Mouse (Mus musculus) hindbrain, embryonic 12.5 days (tissue): ENCODE measurements around the gene Pxylp1. TPM values are rescaled to one million over a fixed set of nuclear protein-coding genes. Genes with fewer than 3 reads are reported as not detected.
"Not testable (repeated sequence)": the region's sequence is repeated elsewhere in the genome, so short reads cannot be mapped to it uniquely, and the experiment has no call there.

Experiments
- ATAC-seq: fragments of 200-750 bp; cut with Nextera tagmentation; 2 replicates; pipeline ENCODE4 v1.8.0; 2017; ENCODE audit warnings: moderate TSS enrichment; ENCODE audit not compliant: low FRiP score
- H3K27ac ChIP-seq: fragments of 300-500 bp; sonication (generic); 2 replicates; pipeline ENCODE4 v1.5.1; 2016; ENCODE audit warnings: mild to moderate bottlenecking
- H3K27me3 ChIP-seq: fragments of 300-500 bp; sonication (generic); 2 replicates; pipeline ENCODE4 v1.6.1; 2016; ENCODE audit warnings: mild to moderate bottlenecking
- H3K36me3 ChIP-seq: fragments of 300-500 bp; sonication (generic); 2 replicates; pipeline ENCODE4 v1.6.1; 2016; ENCODE audit warnings: mild to moderate bottlenecking
- H3K4me1 ChIP-seq: fragments of 300-500 bp; sonication (generic); 2 replicates; pipeline ENCODE4 v1.6.1; 2016
- H3K4me2 ChIP-seq: fragments of 300-500 bp; sonication (generic); replicated peaks from 2 replicates; pipeline ENCODE4 v1.6.1; 2016; ENCODE audit warnings: mild to moderate bottlenecking
- H3K4me3 ChIP-seq: fragments of 300-500 bp; sonication (generic); 2 replicates; pipeline ENCODE4 v1.5.1; 2016; ENCODE audit warnings: mild to moderate bottlenecking
- H3K9ac ChIP-seq: fragments of 300-500 bp; sonication (generic); 2 replicates; pipeline ENCODE4 v1.6.1; 2016; ENCODE audit warnings: mild to moderate bottlenecking, moderate library complexity
- H3K9me3 ChIP-seq: fragments of 300-500 bp; sonication (generic); replicated peaks from 2 replicates; pipeline ENCODE4 v1.6.1; 2016; ENCODE audit warnings: mild to moderate bottlenecking
- WGBS: fragments of 180-500 bp; shearing (Covaris S2); methylation state at CpG from one replicate; pipeline ENCODE4 v1.1.7; 2016; 5-methylcytosine and 5-hydroxymethylcytosine counted together
- polyA plus RNA-seq: library from polyadenylated mRNA; unstranded; fragments of >200 nt; fragmentation: Nextera tagmentation; extraction: Ambion mirVana; gene quantifications from 2 replicates; pipeline ENCODE4 v1.2.1, GENCODE M21; 2016

The Pxylp1 gene
- polyA plus RNA-seq: 56.9 and 59.9 TPM in 2 replicates

DNA sequence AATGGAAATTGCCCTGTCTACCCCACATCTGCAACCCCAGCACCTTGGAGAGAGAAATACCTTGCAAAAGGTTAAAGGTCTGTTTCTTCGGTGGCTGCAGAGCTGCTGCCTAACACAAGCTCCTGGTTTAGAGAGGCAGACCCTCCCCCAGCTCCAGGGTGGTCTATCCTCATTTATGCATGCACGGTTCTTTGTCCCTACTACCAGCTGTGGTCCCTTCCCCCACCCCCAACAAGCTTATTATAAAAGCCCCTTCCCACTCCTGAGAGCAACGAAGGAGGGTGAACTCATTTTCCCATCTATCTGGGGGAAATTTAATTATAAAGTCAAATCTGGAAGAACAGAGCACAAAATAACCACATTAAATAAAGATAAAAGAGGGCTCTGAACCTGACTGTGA is at the start of gene Pxylp1:
Gene Pxylp1 (minus strand): TSS at position 124 of the 400 bp plus-strand sequence.
- Histone ChIP-seq H3K4me1 (peaks cover 46% of the 10 kb centered on the region), H3K9ac (no peak within 1 kb of the TSS), H3K36me3 (no peaks in the 10 kb centered on the region), H3K27ac (peak within 1 kb of the TSS; percentile 79), H3K9me3 (no peaks in the 10 kb centered on the region), H3K4me3 (no peak within 1 kb of the TSS), H3K4me2 (0 out of 2 replicates have a peak within 1 kb of the TSS, but pooled peaks have one; percentile 9), H3K27me3 (0 out of 2 replicates have a peak, but pooled peaks cover 4% of the 10 kb centered on the region)
- 12% methylated on average over 3 of the region's 3 CpGs for WGBS
- ATAC-seq: peak; percentile 23; the same call in 1 of the 2 replicates

- Histone ChIP-seq H3K9me3 (0 out of 2 replicates have a peak, but pooled peaks cover 3% of the 10 kb centered on the region), H3K4me2 (no peak overlapping the region), H3K27me3 (no peaks in the 10 kb centered on the region), H3K27ac (peak overlapping the region; percentile 72), H3K36me3 (peaks cover 28% of the 10 kb centered on the region), H3K4me3 (no peak overlapping the region), H3K9ac (no peak overlapping the region), H3K4me1 (peaks cover 11% of the 10 kb centered on the region)
- 69% methylated on average over 5 of the region's 5 CpGs for WGBS
- peak; percentile 84 for ATAC-seq
Measured at GRCm38 (mm10) chr9:96938887-96939286, 46.4 kb upstream of the Pxylp1 start.

DNA sequence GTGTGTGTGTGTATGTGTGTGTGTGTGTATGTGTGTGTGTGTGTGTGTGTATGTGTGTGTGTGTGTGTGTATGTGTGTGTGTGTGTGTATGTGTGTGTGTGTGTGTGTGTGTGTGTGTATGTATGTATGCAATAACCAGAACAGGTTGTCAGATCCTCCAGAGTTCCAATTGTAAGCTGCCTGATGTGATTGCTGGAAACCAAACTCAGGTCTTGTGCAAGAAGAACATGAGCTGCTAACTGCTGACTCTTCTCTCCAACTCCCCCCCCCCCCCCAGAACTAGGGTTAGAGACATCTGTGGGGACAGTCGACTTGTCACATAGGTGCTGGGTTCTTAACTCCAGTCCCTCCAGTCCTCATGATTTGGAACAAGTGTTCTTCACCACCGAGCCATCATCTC is 44.0 kb upstream of the Pxylp1 start:
- H3K27me3 ChIP-seq, H3K9me3 ChIP-seq, ATAC-seq, H3K4me3 ChIP-seq, H3K4me2 ChIP-seq, H3K27ac ChIP-seq, H3K9ac ChIP-seq, H3K36me3 ChIP-seq: not testable (repeated sequence)
- peaks cover 11% of the 10 kb centered on the region for H3K4me1 ChIP-seq
- WGBS: 95% methylated on average over 2 of the region's 2 CpGs

DNA sequence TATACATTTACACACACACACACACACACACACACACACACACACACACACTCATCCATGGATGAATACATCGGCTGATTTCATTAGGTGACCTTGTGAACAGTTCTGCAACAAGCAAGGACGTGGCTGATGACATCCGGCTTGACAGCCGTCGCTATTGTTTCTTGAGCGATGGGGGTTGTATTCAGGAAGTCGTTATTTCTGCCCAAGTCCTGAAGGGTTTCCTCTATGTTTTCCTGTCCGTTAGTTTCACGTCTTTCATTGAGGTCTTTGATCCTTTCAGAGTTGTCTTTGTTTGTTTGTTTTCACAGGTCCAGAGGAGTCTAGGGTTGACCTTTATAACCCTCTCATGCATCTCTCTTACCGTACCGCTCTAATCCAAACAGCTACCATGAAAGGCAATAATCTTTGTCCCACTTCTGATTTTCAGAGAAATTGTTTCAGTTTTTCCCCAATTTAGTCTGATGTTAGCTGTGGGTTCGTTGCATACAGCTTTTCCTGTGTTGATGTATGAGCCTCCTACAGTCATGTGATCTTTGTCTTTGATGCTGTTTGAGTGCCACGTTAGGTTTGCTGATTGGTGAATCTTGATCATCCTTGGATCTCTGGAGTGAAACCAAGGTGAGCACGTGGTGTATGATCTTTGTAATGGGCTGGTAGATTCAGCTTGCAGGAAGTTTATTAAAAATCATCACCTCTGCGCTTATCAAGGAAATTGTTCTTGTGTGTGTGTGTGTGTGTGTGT is 43.3 kb upstream of the Pxylp1 start:
- no peak overlapping the region for H3K4me3 ChIP-seq
- H3K27me3 ChIP-seq: no peaks in the 10 kb centered on the region
- H3K9ac ChIP-seq: no peak overlapping the region
- no peak overlapping the region for H3K4me2 ChIP-seq
- H3K36me3 ChIP-seq: no peaks in the 10 kb centered on the region
- ATAC-seq: no peak
- H3K4me1 ChIP-seq: peaks cover 11% of the 10 kb centered on the region
- no peak overlapping the region for H3K27ac ChIP-seq
- WGBS: 55% methylated on average over 15 of the region's 15 CpGs
- H3K9me3 ChIP-seq: 0 out of 2 replicates have a peak, but pooled peaks cover 6% of the 10 kb centered on the region

DNA sequence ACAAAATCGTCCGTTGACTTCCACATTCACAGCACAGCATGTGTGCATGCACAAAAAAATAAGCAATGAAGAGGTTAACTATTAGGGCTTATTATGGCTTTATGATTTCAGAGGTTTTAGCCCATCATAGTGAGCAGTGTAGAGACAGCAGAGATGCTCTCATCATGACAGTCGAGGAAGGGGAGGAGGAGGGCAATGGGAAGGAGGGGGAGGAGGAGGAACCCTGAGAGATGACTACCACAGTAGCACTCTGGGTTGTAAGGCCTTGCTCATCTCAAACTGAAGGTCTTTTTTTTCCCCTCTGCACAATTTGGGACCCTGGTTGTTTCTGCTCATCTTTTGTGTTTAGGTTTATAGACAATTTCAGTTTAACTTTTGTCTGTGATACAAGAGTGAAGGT is 42.3 kb upstream of the Pxylp1 start:
- Histone ChIP-seq H3K27ac (no peak overlapping the region), H3K36me3 (no peaks in the 10 kb centered on the region), H3K4me1 (peaks cover 11% of the 10 kb centered on the region), H3K27me3 (no peaks in the 10 kb centered on the region), H3K9me3 (0 out of 2 replicates have a peak, but pooled peaks cover 4% of the 10 kb centered on the region), H3K9ac (no peak overlapping the region), H3K4me3 (no peak overlapping the region), H3K4me2 (no peak overlapping the region)
- 77% methylated on average over 3 of the region's 3 CpGs for WGBS
- ATAC-seq: no peak

DNA sequence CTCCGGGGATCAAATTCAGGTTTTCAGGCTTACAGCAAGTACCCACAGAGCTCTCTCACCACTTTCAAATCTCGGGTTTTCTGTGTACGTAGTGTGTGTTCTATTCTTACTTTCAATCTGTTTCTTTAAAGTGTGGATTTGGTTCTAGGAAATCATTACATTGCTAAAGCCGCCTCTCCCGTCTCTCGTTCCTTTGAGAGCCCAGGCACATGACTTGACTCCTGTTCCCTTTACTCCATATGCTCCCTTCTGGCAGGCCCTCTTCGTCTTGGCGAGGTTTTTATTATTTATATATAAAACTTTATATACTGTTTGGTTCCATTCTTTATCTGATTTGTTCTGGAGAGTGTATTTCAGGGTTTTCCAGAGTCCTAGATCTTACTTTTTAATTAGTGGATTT is 40.3 kb upstream of the Pxylp1 start:
- no peak overlapping the region for H3K4me3 ChIP-seq
- ATAC-seq: no peak
- H3K9me3 ChIP-seq: 0 out of 2 replicates have a peak, but pooled peaks cover 4% of the 10 kb centered on the region
- no peak overlapping the region for H3K4me2 ChIP-seq
- H3K9ac ChIP-seq: no peak overlapping the region
- no peaks in the 10 kb centered on the region for H3K27me3 ChIP-seq
- H3K27ac ChIP-seq: no peak overlapping the region
- no peaks in the 10 kb centered on the region for H3K36me3 ChIP-seq
- no peaks in the 10 kb centered on the region for H3K4me1 ChIP-seq
- 95% methylated on average over 8 of the region's 8 CpGs for WGBS

- no peak for ATAC-seq
- Histone ChIP-seq H3K9ac (no peak overlapping the region), H3K27me3 (no peaks in the 10 kb centered on the region), H3K4me1 (peaks cover 2% of the 10 kb centered on the region), H3K4me3 (no peak overlapping the region), H3K4me2 (no peak overlapping the region), H3K9me3 (peaks cover 4% of the 10 kb centered on the region), H3K36me3 (no peaks in the 10 kb centered on the region), H3K27ac (0 out of 2 replicates have a peak overlapping the region, but pooled peaks have one; percentile 9)
- WGBS: 82% methylated on average over 17 of the region's 17 CpGs
Measured at GRCm38 (mm10) chr9:96923577-96924316, 31.3 kb upstream of the Pxylp1 start.

GRCm38 (mm10) chr9:96923119-96923518 is 30.6 kb upstream of the Pxylp1 start:
- H3K4me2 ChIP-seq: no peak overlapping the region
- WGBS: 74% methylated on average over 6 of the region's 6 CpGs
- H3K36me3 ChIP-seq: no peaks in the 10 kb centered on the region
- H3K27ac ChIP-seq: peak overlapping the region; percentile 9; the same call in 1 of the 2 replicates
- H3K4me3 ChIP-seq: no peak overlapping the region
- no peaks in the 10 kb centered on the region for H3K27me3 ChIP-seq
- H3K9me3 ChIP-seq: peaks cover 4% of the 10 kb centered on the region
- no peak for ATAC-seq
- H3K4me1 ChIP-seq: peaks cover 2% of the 10 kb centered on the region
- H3K9ac ChIP-seq: no peak overlapping the region

DNA sequence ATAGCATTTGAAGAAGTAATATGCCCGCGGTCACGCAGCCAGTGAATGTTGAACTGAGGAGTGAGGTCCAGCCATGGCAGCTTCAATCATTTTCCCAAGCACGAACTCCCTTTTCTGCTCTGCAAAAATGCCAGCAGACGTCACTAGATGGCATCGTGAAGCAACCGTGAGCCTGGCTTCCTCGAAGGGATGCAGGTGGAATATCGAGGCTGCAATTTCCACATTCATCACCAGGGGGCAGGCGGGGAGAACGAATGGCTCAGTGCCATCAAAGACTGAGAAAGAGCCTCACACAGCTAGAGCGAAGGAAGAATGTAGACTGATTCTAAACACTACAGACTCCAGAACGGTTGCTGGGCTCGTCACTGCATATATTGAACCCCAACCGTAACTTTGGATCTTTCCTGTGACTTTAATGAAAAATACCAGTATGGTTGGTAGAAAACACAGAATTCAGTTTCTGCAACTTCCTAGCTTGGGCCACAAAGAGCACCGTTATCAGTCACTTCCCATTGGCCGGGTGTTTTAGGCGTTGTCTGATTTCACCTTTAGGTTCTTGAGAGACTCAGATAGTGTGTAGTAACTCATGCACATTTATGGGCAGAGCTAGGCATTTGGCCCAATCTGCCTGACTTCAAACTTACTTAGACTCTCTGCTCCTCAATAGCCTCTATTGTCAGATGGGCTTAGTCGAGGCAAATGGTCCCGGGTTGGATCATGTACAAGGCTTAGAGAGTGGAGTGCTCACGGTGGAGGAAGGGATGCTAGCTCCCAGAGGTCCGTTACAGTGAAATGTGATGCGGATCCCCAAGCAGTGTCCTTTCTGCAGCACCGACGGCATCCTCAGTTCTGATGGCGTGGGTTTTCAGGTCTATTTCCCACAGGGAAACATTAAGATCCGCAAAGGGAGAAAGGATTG is 24.4 kb upstream of the Pxylp1 start:
- peaks cover 4% of the 10 kb centered on the region for H3K9me3 ChIP-seq
- H3K27ac ChIP-seq: no peak overlapping the region
- no peak overlapping the region for H3K9ac ChIP-seq
- peaks cover 4% of the 10 kb centered on the region; the same call in 1 of the 2 replicates for H3K4me1 ChIP-seq
- WGBS: 42% methylated on average over 27 of the region's 27 CpGs
- peak; percentile 84 for ATAC-seq
- no peaks in the 10 kb centered on the region for H3K36me3 ChIP-seq
- H3K4me3 ChIP-seq: no peak overlapping the region
- H3K27me3 ChIP-seq: no peaks in the 10 kb centered on the region
- no peak overlapping the region for H3K4me2 ChIP-seq

DNA sequence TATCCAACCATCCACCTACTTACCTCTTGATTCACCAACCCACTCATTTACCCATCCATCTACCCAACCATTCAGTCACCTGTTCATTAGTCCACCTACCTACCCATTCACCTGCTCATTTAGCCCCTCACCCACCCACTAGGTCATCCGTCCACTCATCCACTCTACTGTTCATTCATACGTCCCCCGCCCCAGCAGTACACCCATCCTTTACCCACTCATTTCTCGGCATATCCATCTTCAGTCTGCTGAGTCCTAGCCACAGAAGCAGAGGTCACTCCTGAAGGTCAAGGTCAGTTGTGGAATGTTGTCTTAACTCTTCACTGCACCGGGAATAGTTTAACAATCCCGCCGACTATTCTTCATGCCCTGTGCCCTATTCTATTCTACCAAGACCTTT is 23.6 kb upstream of the Pxylp1 start:
- no peaks in the 10 kb centered on the region for H3K27me3 ChIP-seq
- no peak overlapping the region for H3K4me3 ChIP-seq
- no peak overlapping the region for H3K27ac ChIP-seq
- ATAC-seq: no peak
- WGBS: 50% methylated on average over 7 of the region's 7 CpGs
- H3K9ac ChIP-seq: no peak overlapping the region
- no peak overlapping the region for H3K4me2 ChIP-seq
- H3K4me1 ChIP-seq: peaks cover 4% of the 10 kb centered on the region; the same call in 1 of the 2 replicates
- H3K36me3 ChIP-seq: no peaks in the 10 kb centered on the region
- peaks cover 4% of the 10 kb centered on the region for H3K9me3 ChIP-seq

- H3K9me3 ChIP-seq: peaks cover 4% of the 10 kb centered on the region
- no peak for ATAC-seq
- no peak overlapping the region for H3K9ac ChIP-seq
- H3K36me3 ChIP-seq: no peaks in the 10 kb centered on the region
- 79% methylated on average over 6 of the region's 6 CpGs for WGBS
- no peak overlapping the region for H3K4me2 ChIP-seq
- H3K27ac ChIP-seq: no peak overlapping the region
- no peaks in the 10 kb centered on the region for H3K27me3 ChIP-seq
- peaks cover 4% of the 10 kb centered on the region; the same call in 1 of the 2 replicates for H3K4me1 ChIP-seq
- H3K4me3 ChIP-seq: no peak overlapping the region
Measured at GRCm38 (mm10) chr9:96914851-96915250, 22.4 kb upstream of the Pxylp1 start.
